Mouse (Mus musculus) embryonic facial prominence, embryonic 13.5 days (tissue): ENCODE measurements at regions not wholly inside any gene's neighbourhood (a gene's known extent, or its start where the extent isn't known, plus 50 kb on each side); places are given as distances from the start of the nearest gene placed in this dataset.
A peak's percentile ranks its signal among the peaks of the same experiment; 100 is the strongest.
"Not testable (repeated sequence)": the region's sequence is repeated elsewhere in the genome, so short reads cannot be mapped to it uniquely, and the experiment has no call there.

Experiments used
- ATAC-seq: fragments of 200-750 bp; cut with Nextera tagmentation; 2 replicates; pipeline ENCODE4 v1.8.0; 2017; ENCODE audit warnings: low read depth; ENCODE audit not compliant: insufficient number of reproducible peaks, insufficient read depth, low FRiP score, low TSS enrichment
- H3K27ac ChIP-seq: fragments of 300-500 bp; sonication (generic); 2 replicates; pipeline ENCODE4 v1.5.1; 2015; ENCODE audit warnings: moderate library complexity, mild to moderate bottlenecking, inconsistent platforms
- H3K27me3 ChIP-seq: fragments of 300-500 bp; sonication (generic); 2 replicates; pipeline ENCODE4 v1.6.1; 2015; ENCODE audit warnings: mild to moderate bottlenecking, inconsistent platforms
- H3K36me3 ChIP-seq: fragments of 300-500 bp; sonication (generic); 2 replicates; pipeline ENCODE4 v1.6.1; 2015; ENCODE audit warnings: mild to moderate bottlenecking, inconsistent platforms
- H3K4me1 ChIP-seq: fragments of 300-500 bp; sonication (generic); 2 replicates; pipeline ENCODE4 v1.6.1; 2015; ENCODE audit warnings: inconsistent platforms
- H3K4me2 ChIP-seq: fragments of 300-500 bp; sonication (generic); 2 replicates; pipeline ENCODE4 v1.6.1; 2015; ENCODE audit warnings: moderate library complexity, mild to moderate bottlenecking, inconsistent platforms
- H3K4me3 ChIP-seq: fragments of 300-500 bp; sonication (generic); 2 replicates; pipeline ENCODE4 v1.5.1; 2015; ENCODE audit warnings: mild to moderate bottlenecking, inconsistent platforms
- H3K9ac ChIP-seq: fragments of 300-500 bp; sonication (generic); 2 replicates; pipeline ENCODE4 v1.6.1; 2015; ENCODE audit warnings: mild to moderate bottlenecking, inconsistent platforms
- H3K9me3 ChIP-seq: fragments of 300-500 bp; sonication (generic); 2 replicates; pipeline ENCODE4 v1.6.1; 2016; ENCODE audit warnings: inconsistent platforms
- WGBS: fragments of 180-500 bp; shearing (Covaris S2); methylation state at CpG from one replicate; pipeline ENCODE4 v1.1.7; 2015; ENCODE audit warnings: mixed read lengths; 5-methylcytosine and 5-hydroxymethylcytosine counted together

- no peak overlapping the region for H3K27ac ChIP-seq
- H3K27me3 ChIP-seq, result no peaks in the 10 kb centered on the region
- 93% methylated on average over 2 of the region's 2 CpGs for WGBS
Observed at GRCm38 (mm10) chr10:38366776-38367175, 454.8 kb downstream of the Rfpl4b start.

DNA sequence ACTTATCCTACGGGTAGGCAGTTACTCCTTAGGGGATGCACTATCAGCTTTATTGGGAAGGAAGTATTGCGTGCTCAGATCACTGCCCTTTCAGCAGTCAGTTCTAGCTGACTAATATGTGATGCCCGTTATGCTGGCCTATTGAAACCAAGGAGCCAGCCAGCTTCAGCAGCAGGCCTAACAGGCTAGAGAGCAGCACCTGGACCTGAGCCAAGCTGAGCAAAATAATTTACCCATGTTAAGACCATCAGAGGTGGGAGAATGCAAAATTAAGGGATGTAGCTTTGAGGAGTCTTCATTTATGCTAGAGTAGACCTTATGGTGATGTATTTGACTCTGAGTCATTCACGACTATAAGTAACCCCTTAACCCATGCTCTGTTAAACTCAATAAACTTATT lies 456.7 kb downstream of the Rfpl4b start:
- Histone ChIP-seq H3K4me1 (no peaks in the 10 kb centered on the region), H3K9ac (no peak overlapping the region), H3K27me3 (no peaks in the 10 kb centered on the region), H3K9me3 (no peaks in the 10 kb centered on the region), H3K4me2 (no peak overlapping the region), H3K36me3 (no peaks in the 10 kb centered on the region), H3K27ac (no peak overlapping the region), H3K4me3 (no peak overlapping the region)
- ATAC-seq, result no peak
- WGBS, result 86% methylated on average over 4 of the region's 4 CpGs

More at GRCm38 (mm10) chr10:38366776-38367175, 454.8 kb downstream of the Rfpl4b start:
- H3K9me3 ChIP-seq, result no peaks in the 10 kb centered on the region
- H3K9ac ChIP-seq, result no peak overlapping the region
- H3K4me2 ChIP-seq, result no peak overlapping the region
- no peaks in the 10 kb centered on the region for H3K36me3 ChIP-seq
- no peaks in the 10 kb centered on the region for H3K4me1 ChIP-seq
- no peak for ATAC-seq
- no peak overlapping the region for H3K4me3 ChIP-seq

GRCm38 (mm10) chr10:38357539-38358232 lies 463.9 kb downstream of the Rfpl4b start:
- no peak overlapping the region for H3K4me2 ChIP-seq
- H3K4me3 ChIP-seq, result no peak overlapping the region
- peaks cover 8% of the 10 kb centered on the region for H3K4me1 ChIP-seq
- ATAC-seq, result no peak
- H3K36me3 ChIP-seq, result no peaks in the 10 kb centered on the region
- 10% methylated on average over 1 of the region's 1 CpGs for WGBS
- 0 out of 2 replicates have a peak overlapping the region, but pooled peaks have one; percentile 48 for H3K27ac ChIP-seq
- no peaks in the 10 kb centered on the region for H3K9me3 ChIP-seq
- no peaks in the 10 kb centered on the region for H3K27me3 ChIP-seq
- H3K9ac ChIP-seq, result no peak overlapping the region

DNA sequence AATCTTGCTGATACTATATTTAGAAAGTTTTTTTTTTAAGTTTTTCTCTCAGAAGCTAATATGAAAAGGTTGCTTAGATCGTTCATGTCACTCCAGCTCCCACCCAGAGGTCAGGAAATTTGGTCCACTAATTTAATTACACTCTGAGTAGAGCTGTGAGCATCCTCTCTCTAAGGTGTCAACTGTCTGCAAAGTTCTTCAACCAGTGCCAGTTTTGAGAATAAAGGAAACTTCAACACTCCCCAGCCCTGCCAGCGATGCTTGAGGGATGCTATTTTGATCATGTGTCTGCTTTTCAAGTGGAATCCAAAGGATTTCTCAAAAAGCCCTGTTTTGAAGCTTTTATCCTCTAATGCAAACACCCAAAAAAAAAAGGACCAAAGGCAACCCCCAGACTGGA lies 467.6 kb downstream of the Rfpl4b start:
- Histone ChIP-seq H3K36me3 (no peaks in the 10 kb centered on the region), H3K9me3 (no peaks in the 10 kb centered on the region), H3K9ac (no peak overlapping the region), H3K4me1 (peaks cover 8% of the 10 kb centered on the region), H3K4me3 (no peak overlapping the region), H3K4me2 (no peak overlapping the region), H3K27me3 (no peaks in the 10 kb centered on the region), H3K27ac (no peak overlapping the region)
- WGBS, result 40% methylated on average over 2 of the region's 2 CpGs
- no peak for ATAC-seq

DNA sequence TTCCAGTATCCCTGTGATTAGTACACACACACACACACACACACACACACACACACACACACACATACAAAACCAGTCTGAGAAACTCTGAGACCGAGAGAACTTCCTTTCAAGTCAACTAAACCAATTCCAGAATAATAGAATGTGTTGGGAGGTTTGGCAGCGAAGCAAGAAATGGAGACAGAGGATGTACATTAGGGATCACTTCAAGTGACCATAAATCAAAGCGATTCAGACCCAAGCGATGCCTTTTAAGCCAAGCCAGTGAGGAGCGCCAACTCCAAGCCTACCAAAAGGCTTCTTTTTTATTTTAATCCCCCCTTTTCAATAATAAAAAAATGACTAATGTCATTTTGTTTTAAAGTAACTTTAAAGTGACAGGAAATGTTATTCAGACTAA lies 468.1 kb downstream of the Rfpl4b start:
- no peak for ATAC-seq
- H3K27me3 ChIP-seq, result no peaks in the 10 kb centered on the region
- H3K27ac ChIP-seq, result no peak overlapping the region
- no peak overlapping the region for H3K4me2 ChIP-seq
- no peaks in the 10 kb centered on the region for H3K36me3 ChIP-seq
- no peak overlapping the region for H3K9ac ChIP-seq
- no peak overlapping the region for H3K4me3 ChIP-seq
- H3K9me3 ChIP-seq, result no peaks in the 10 kb centered on the region
- WGBS, result 76% methylated on average over 5 of the region's 5 CpGs
- peaks cover 8% of the 10 kb centered on the region for H3K4me1 ChIP-seq

DNA sequence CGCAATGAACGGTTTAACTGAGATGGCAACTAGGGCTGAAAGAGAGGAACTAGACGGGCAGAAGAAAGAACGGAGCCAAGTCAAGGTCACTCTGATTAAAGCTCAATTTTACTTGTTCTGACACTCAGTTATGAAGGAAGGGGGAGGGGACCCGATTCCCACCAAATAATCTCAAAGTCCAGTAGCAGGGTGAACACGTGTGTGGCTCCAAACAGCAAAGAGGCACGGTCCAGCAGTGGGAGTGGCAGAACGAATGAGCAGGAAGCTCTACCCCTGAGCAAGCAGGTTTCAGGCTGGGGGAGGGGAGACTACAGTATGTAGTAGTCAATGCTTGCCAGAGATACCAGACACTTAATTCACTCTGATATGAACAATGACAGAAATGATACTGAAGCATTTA lies 474.6 kb downstream of the Rfpl4b start:
- not testable (repeated sequence) for H3K4me1 ChIP-seq, H3K9me3 ChIP-seq, H3K36me3 ChIP-seq, H3K4me3 ChIP-seq, H3K27me3 ChIP-seq, H3K9ac ChIP-seq, H3K27ac ChIP-seq, H3K4me2 ChIP-seq, ATAC-seq
- 35% methylated on average over 8 of the region's 8 CpGs for WGBS

GRCm38 (mm10) chr10:38340406-38341175 lies 481.0 kb downstream of the Rfpl4b start:
- H3K9me3 ChIP-seq, result no peaks in the 10 kb centered on the region
- H3K4me2 ChIP-seq, result no peak overlapping the region
- WGBS, result 21% methylated on average over 1 of the region's 1 CpGs
- H3K4me1 ChIP-seq, result no peaks in the 10 kb centered on the region
- no peak for ATAC-seq
- H3K27ac ChIP-seq, result no peak overlapping the region
- no peak overlapping the region for H3K4me3 ChIP-seq
- H3K9ac ChIP-seq, result no peak overlapping the region
- H3K27me3 ChIP-seq, result no peaks in the 10 kb centered on the region
- no peaks in the 10 kb centered on the region for H3K36me3 ChIP-seq

- H3K4me2 ChIP-seq, result no peak overlapping the region
- ATAC-seq, result no peak
- H3K27ac ChIP-seq, result peak overlapping the region; percentile 78
- no peaks in the 10 kb centered on the region for H3K27me3 ChIP-seq
- WGBS, result 29% methylated on average over 5 of the region's 5 CpGs
- H3K36me3 ChIP-seq, result no peaks in the 10 kb centered on the region
- H3K4me1 ChIP-seq, result peaks cover 10% of the 10 kb centered on the region
- H3K4me3 ChIP-seq, result no peak overlapping the region
- no peaks in the 10 kb centered on the region for H3K9me3 ChIP-seq
- H3K9ac ChIP-seq, result no peak overlapping the region
Observed at GRCm38 (mm10) chr10:38308716-38309392, 512.7 kb downstream of the Rfpl4b start.

GRCm38 (mm10) chr10:38295724-38296123 lies 525.9 kb downstream of the Rfpl4b start:
- no peak for ATAC-seq
- H3K27ac ChIP-seq, result no peak overlapping the region
- H3K27me3 ChIP-seq, result no peaks in the 10 kb centered on the region
- H3K9me3 ChIP-seq, result no peaks in the 10 kb centered on the region
- no peak overlapping the region for H3K4me2 ChIP-seq
- no peaks in the 10 kb centered on the region for H3K36me3 ChIP-seq
- no peak overlapping the region for H3K4me3 ChIP-seq
- no peaks in the 10 kb centered on the region for H3K4me1 ChIP-seq
- no peak overlapping the region for H3K9ac ChIP-seq
- 60% methylated on average over 2 of the region's 2 CpGs for WGBS

DNA sequence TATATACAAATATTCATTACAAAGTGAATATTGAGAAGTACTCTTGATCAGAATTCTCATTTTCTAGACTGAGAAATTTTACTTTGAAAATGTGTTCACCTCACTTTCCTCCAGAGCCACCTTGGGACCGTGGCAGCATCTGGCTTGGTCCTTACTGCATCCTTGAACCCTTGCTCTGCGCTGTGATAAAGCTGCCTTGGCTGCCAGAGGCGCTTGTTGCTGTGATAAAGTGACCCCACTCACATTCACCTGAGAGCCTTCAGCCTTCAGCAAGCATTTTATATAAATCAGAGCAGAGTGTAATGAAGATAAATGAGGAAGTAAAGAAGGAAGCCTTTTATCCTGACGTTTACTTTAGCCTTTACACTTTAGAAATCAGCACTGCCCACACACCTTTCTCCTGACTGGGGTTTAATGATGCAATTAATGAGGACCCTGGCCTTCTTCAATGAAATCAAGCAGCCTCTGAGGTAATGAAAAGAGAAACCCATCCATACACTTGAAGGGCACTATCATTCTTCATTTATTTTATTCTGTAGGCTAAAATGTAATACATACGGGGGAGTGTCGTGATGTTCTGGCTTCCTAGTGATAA lies 532.8 kb downstream of the Rfpl4b start:
- Histone ChIP-seq H3K4me1 (no peaks in the 10 kb centered on the region), H3K27ac (no peak overlapping the region), H3K36me3 (no peaks in the 10 kb centered on the region), H3K9ac (no peak overlapping the region), H3K27me3 (no peaks in the 10 kb centered on the region), H3K9me3 (peaks cover 5% of the 10 kb centered on the region; the same call in 1 of the 2 replicates), H3K4me2 (no peak overlapping the region), H3K4me3 (no peak overlapping the region)
- 80% methylated on average over 6 of the region's 6 CpGs for WGBS
- ATAC-seq, result no peak

DNA sequence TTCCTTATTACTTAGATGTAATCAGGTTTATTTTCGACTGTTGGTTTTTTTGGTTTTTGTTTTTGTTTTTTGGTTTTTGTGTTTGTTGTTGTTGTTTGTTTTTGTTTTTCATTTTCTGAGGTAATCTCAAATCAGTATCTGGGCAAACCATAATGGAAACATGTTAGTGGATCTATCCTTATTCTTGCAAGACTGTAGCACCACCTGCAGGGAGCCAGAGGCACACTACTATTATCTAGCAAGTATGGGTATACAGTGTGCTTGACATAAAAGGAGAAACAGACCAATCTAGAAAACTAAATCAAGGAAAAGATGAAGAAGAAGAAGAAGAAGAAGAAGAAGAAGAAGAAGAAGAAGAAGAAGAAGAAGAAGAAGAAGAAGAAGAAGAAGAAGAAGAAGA lies 552.4 kb downstream of the Rfpl4b start:
- no peak for ATAC-seq
- H3K36me3 ChIP-seq, result no peaks in the 10 kb centered on the region

More for the DNA sequence above, 552.4 kb downstream of the Rfpl4b start:
- H3K9ac ChIP-seq, result no peak overlapping the region
- H3K4me2 ChIP-seq, result no peak overlapping the region
- no peak overlapping the region for H3K27ac ChIP-seq
- no peaks in the 10 kb centered on the region for H3K27me3 ChIP-seq
- H3K4me3 ChIP-seq, result no peak overlapping the region
- H3K4me1 ChIP-seq, result no peaks in the 10 kb centered on the region
- 88% methylated on average over 1 of the region's 1 CpGs for WGBS
- no peaks in the 10 kb centered on the region for H3K9me3 ChIP-seq
